Mouse (Mus musculus) skeletal muscle tissue, adult 2 months (tissue): Measurements from ENCODE around the gene Nf2.
"Not testable (repeated sequence)": the region's sequence is repeated elsewhere in the genome, so short reads cannot be mapped to it uniquely, and the experiment has no call there.

Experiments
- DNase-seq: peaks from one replicate; pipeline ENCODE4 v3.0.0-alpha.2; 2012; ENCODE audit warnings: low read depth, low spot score

Gene Nf2

GRCm38 (mm10) chr11:4837342-4837741, 12.0 kb downstream of the Nf2 start:
- DNase-seq: no peak

GRCm38 (mm10) chr11:4836755-4837154, 12.6 kb downstream of the Nf2 start:
- no peak for DNase-seq

- no peak for DNase-seq
These were observed 13.9 kb downstream of the Nf2 start for GRCm38 (mm10) chr11:4835436-4835835.

GRCm38 (mm10) chr11:4833295-4833939, 15.9 kb downstream of the Nf2 start:
- DNase-seq: no peak

- no peak for DNase-seq
These were observed 18.3 kb downstream of the Nf2 start for GRCm38 (mm10) chr11:4831066-4831465.

GRCm38 (mm10) chr11:4827916-4828315, 21.4 kb downstream of the Nf2 start:
- DNase-seq: no peak

GRCm38 (mm10) chr11:4827340-4827739, 22.0 kb downstream of the Nf2 start:
- no peak for DNase-seq

- peak; percentile 25 for DNase-seq
These were observed 23.1 kb downstream of the Nf2 start for GRCm38 (mm10) chr11:4826152-4826778.

- no peak for DNase-seq
These were observed 25.6 kb downstream of the Nf2 start for GRCm38 (mm10) chr11:4823655-4824312.

- DNase-seq: not testable (repeated sequence)
These were observed 26.9 kb downstream of the Nf2 start for GRCm38 (mm10) chr11:4822446-4822842.

- peak; percentile 14 for DNase-seq
These were observed 27.6 kb downstream of the Nf2 start for GRCm38 (mm10) chr11:4821492-4822445.

- DNase-seq: no peak
These were observed 34.6 kb downstream of the Nf2 start for GRCm38 (mm10) chr11:4814507-4815450.

- DNase-seq: no peak
These were observed 41.0 kb downstream of the Nf2 start for GRCm38 (mm10) chr11:4808311-4808710.

- no peak for DNase-seq
These were observed 43.2 kb downstream of the Nf2 start for GRCm38 (mm10) chr11:4806031-4806715.

- no peak for DNase-seq
These were observed 44.3 kb downstream of the Nf2 start for GRCm38 (mm10) chr11:4804921-4805562.

GRCm38 (mm10) chr11:4803951-4804350, 45.4 kb downstream of the Nf2 start:
- peak; percentile 29 for DNase-seq

- no peak for DNase-seq
These were observed 45.9 kb downstream of the Nf2 start for GRCm38 (mm10) chr11:4803426-4803825.

GRCm38 (mm10) chr11:4803008-4803407, 46.3 kb downstream of the Nf2 start:
- peak; percentile 63 for DNase-seq

- not testable (repeated sequence) for DNase-seq
These were observed 46.9 kb downstream of the Nf2 start for GRCm38 (mm10) chr11:4802401-4802800.

- peak; percentile 66 for DNase-seq
These were observed 48.7 kb downstream of the Nf2 start for GRCm38 (mm10) chr11:4800654-4801053.
